39 mouse cellular contexts compared by ENCODE assay signal in genomic region chr5:88540845-88541244, GRCm38 (mm10). TPM values are rescaled to one million over a fixed set of nuclear protein-coding genes. Genes with fewer than 3 reads are reported as not detected.
"Had no signal": no experiment of that assay in that cellular context is flagged by ENCODE, and none has a peak within 500 bp of the region (broad histone marks: within the 10 kb centered on the region; RNA-seq: fewer than 3 reads in every experiment).

No protein-coding gene starts in this region.

- H3K4me2 ChIP-seq: embryonic facial prominence, embryonic 12.5 days; embryonic facial prominence, embryonic 13.5 days; embryonic facial prominence, embryonic 15.5 days; forebrain, embryonic 12.5 days; forebrain, embryonic 13.5 days; forebrain, embryonic 15.5 days had no signal

- H3K9me3 ChIP-seq: embryonic facial prominence, embryonic 10.5 days; embryonic facial prominence, embryonic 12.5 days; embryonic facial prominence, embryonic 13.5 days; embryonic facial prominence, embryonic 15.5 days; forebrain, embryonic 10.5 days; forebrain, embryonic 12.5 days; forebrain, embryonic 13.5 days; forebrain, embryonic 15.5 days had no signal

- H3K4me1 ChIP-seq: embryonic facial prominence, embryonic 12.5 days; embryonic facial prominence, embryonic 13.5 days; forebrain, embryonic 12.5 days; forebrain, embryonic 13.5 days; forebrain, embryonic 15.5 days had no signal

- DNase-seq: cerebellum, adult 8-10 months; cerebellum, adult 9-10 months; cerebellum, adult 9-11 months; cerebellum, postnatal 10 days; cerebellum, postnatal 14 days; cerebellum, postnatal 25 days; cerebellum, postnatal 36 days; embryo, embryonic 11 days; forebrain, postnatal 0 days; gastrocnemius, adult 2 months; gastrocnemius, postnatal 10 days; gastrocnemius, postnatal 14 days; gastrocnemius, postnatal 25 days; gastrocnemius, postnatal 36 days; heart, adult 18-20 months; heart, adult 2 months had no signal

- H3K4me3 ChIP-seq: embryonic facial prominence, embryonic 10.5 days; embryonic facial prominence, embryonic 12.5 days; embryonic facial prominence, embryonic 13.5 days; embryonic facial prominence, embryonic 15.5 days; erythroblast, embryonic 14.5 days; forebrain, embryonic 10.5 days; forebrain, embryonic 12.5 days; forebrain, embryonic 13.5 days; forebrain, embryonic 15.5 days; gastrocnemius, adult 2 months; heart, adult 2 months had no signal

- H3K36me3 ChIP-seq: embryonic facial prominence, embryonic 10.5 days; embryonic facial prominence, embryonic 12.5 days; embryonic facial prominence, embryonic 13.5 days; embryonic facial prominence, embryonic 15.5 days; forebrain, embryonic 10.5 days; forebrain, embryonic 12.5 days; forebrain, embryonic 15.5 days had no signal

- H3K27ac ChIP-seq: embryonic facial prominence, embryonic 10.5 days; embryonic facial prominence, embryonic 12.5 days; embryonic facial prominence, embryonic 13.5 days; embryonic facial prominence, embryonic 15.5 days; forebrain, embryonic 10.5 days; forebrain, embryonic 12.5 days; forebrain, embryonic 13.5 days; forebrain, embryonic 15.5 days; gastrocnemius, adult 2 months; heart, adult 2 months had no signal

- H3K27me3 ChIP-seq: embryonic facial prominence, embryonic 12.5 days; embryonic facial prominence, embryonic 13.5 days; embryonic facial prominence, embryonic 15.5 days; forebrain, embryonic 12.5 days; forebrain, embryonic 13.5 days; forebrain, embryonic 15.5 days had no signal

- ATAC-seq: forebrain, embryonic 13.5 days; forebrain, embryonic 14.5 days; forebrain, embryonic 15.5 days; forebrain, embryonic 16.5 days; forebrain, postnatal 0 days had no signal

- H3K9ac ChIP-seq: embryonic facial prominence, embryonic 12.5 days; embryonic facial prominence, embryonic 13.5 days; embryonic facial prominence, embryonic 15.5 days; forebrain, embryonic 12.5 days; forebrain, embryonic 13.5 days; forebrain, embryonic 15.5 days; forebrain, postnatal 0 days had no signal

RNA-seq across cellular contexts. Expression of gene Jchain, which starts 13.2 kb away (rescaled TPM):
- total RNA-seq: common myeloid progenitor, adult 5-6 weeks had no signal
- polyA plus RNA-seq: embryonic facial prominence, embryonic 10.5 days; embryonic facial prominence, embryonic 13.5 days; erythroblast, embryonic 14.5 days; forebrain, embryonic 10.5 days had no signal

RNA-seq across cellular contexts. Expression of gene Enam, which starts 53.1 kb away (rescaled TPM):
- total RNA-seq: common myeloid progenitor, adult 5-6 weeks; forebrain, postnatal 0 days; gastrocnemius, adult 18-20 months; gastrocnemius, adult 2 months; gastrocnemius, adult 8-10 months; gastrocnemius, postnatal 10 days; gastrocnemius, postnatal 14 days; gastrocnemius, postnatal 25 days; gastrocnemius, postnatal 36 days; gastrocnemius, postnatal 4 days; granulocyte monocyte progenitor cell, adult 5-6 weeks; heart, adult 18-20 months; heart, adult 2 months; heart, adult 8-10 months had no signal
- polyA plus RNA-seq: cortical plate, adult 2 months; embryonic facial prominence, embryonic 10.5 days; embryonic facial prominence, embryonic 11.5 days; embryonic facial prominence, embryonic 13.5 days; embryonic facial prominence, embryonic 14.5 days; embryonic facial prominence, embryonic 15.5 days; erythroblast, embryonic 14.5 days; forebrain, embryonic 10.5 days; forebrain, embryonic 11.5 days; forebrain, embryonic 12.5 days; forebrain, embryonic 13.5 days; forebrain, embryonic 14.5 days; forebrain, embryonic 15.5 days; forebrain, embryonic 16.5 days; forebrain, postnatal 0 days; frontal cortex, adult 2 months; gonadal fat pad, adult 2 months; heart, adult 2 months had no signal
